8 mouse cellular contexts compared by ENCODE assay signal in genomic region chr9:96758749-96759597, GRCm38 (mm10). TPM values are rescaled to one million over a fixed set of nuclear protein-coding genes. Genes with fewer than 3 reads are reported as not detected.
DNase-seq lines count a peak whose midpoint lies in the region; ATAC-seq lines count a peak whose summit lies in the region.

No protein-coding gene starts in this region.

- peak; percentile 95 for ATAC-seq in intestine, embryonic 16.5 days

- H3K27ac ChIP-seq in intestine, embryonic 16.5 days (ENCODE audit: low read length), result peak overlapping the region; percentile 40; the same call in 1 of the 2 replicates

- WGBS in intestine, embryonic 16.5 days, result 9% methylated on average over 22 of the region's 22 CpGs

- H3K9ac ChIP-seq in intestine, embryonic 16.5 days (ENCODE audit: low read depth, low read length), result peak overlapping the region; percentile 41; the same call in 1 of the 2 replicates

- intact Hi-C loops in gastrocnemius, postnatal 36 days (cut with DNase I), result no loop called here
- intact Hi-C loops in left cerebral cortex, postnatal 25 days (cut with DNase I), result loop anchor here (1.0 to 2.0 kb wide), 2 partner anchors 89 to 186 kb away; no protein-coding TSS in a partner anchor

- peak; percentile 72 for DNase-seq in ovary, adult 18-20 months (ENCODE audit: low spot score)
- no peak for DNase-seq in ovary, postnatal 10 days (ENCODE audit: low spot score)
- DNase-seq in embryo, embryonic 9.5 days (ENCODE audit: extremely low spot score), result peak; percentile 86
- peak; percentile 35 to 49 for DNase-seq in gastrocnemius, postnatal 36 days
- DNase-seq in left cerebral cortex, postnatal 25 days (ENCODE audit: low spot score in 2 of 2), result peak; percentile 80 to 90
- DNase-seq in mesoderm, embryonic 11.5 days (ENCODE audit: low read depth, low spot score), result peak; percentile 93
- DNase-seq in right cerebral cortex, postnatal 4 days, result peak; percentile 38

- H3K27me3 ChIP-seq in intestine, embryonic 16.5 days (replicated peaks; ENCODE audit: control insufficient read depth, insufficient read depth, low read length), result no peaks in the 10 kb centered on the region

- peak overlapping the region; percentile 52 for H3K4me2 ChIP-seq in intestine, embryonic 16.5 days (ENCODE audit: low read depth, low read length)

- peak overlapping the region; percentile 31 for H3K4me3 ChIP-seq in intestine, embryonic 16.5 days (ENCODE audit: low read length)

- no peaks in the 10 kb centered on the region for H3K9me3 ChIP-seq in intestine, embryonic 16.5 days (ENCODE audit: control insufficient read depth, low read length)

- H3K4me1 ChIP-seq in intestine, embryonic 16.5 days (ENCODE audit: control insufficient read depth, insufficient read depth, low read length), result peaks cover 5% of the 10 kb centered on the region; the same call in 1 of the 2 replicates

- no peaks in the 10 kb centered on the region for H3K36me3 ChIP-seq in intestine, embryonic 16.5 days (ENCODE audit: control insufficient read depth, insufficient read depth, low read length)

RNA-seq across cellular contexts. Expression of gene Zbtb38, which starts 6.3 kb away (rescaled TPM):
- 10 to 100 TPM; 16.7 to 24.2 TPM for total RNA-seq in gastrocnemius, postnatal 36 days (2021)
- 20.3 and 20.6 TPM in 2 replicates for polyA plus RNA-seq in intestine, embryonic 16.5 days (2015; fragmentation: Nextera tagmentation; extraction: Ambion mirVana)
- total RNA-seq in left cerebral cortex, postnatal 25 days (2021), result 10 to 100 TPM; 57.6 to 58.8 TPM
